Mouse (Mus musculus) embryonic fibroblast, embryonic 13.5 days (primary cell): ENCODE data around the gene Muc5b.

Source experiments
- CTCF ChIP-seq: IDR thresholded peaks from 2 replicates; pipeline ENCODE4 v1.5.1; 2011; ENCODE audit warnings: mild to moderate bottlenecking, control low read depth, low read length, moderate library complexity, borderline replicate concordance; ENCODE audit not compliant: insufficient read depth
- POLR2A ChIP-seq: IDR thresholded peaks from 2 replicates; pipeline ENCODE4 v1.6.1; 2011; ENCODE audit warnings: low read depth, mild to moderate bottlenecking, control low read depth, low read length, moderate library complexity

GRCm38 (mm10) chr7:141911305-141911704, 72.4 kb downstream of the Muc5b start:
- TF ChIP-seq CTCF (no peak), POLR2A (no peak)
